Mouse (Mus musculus): ENCODE data around the gene Zfand6.

Zfand6 gene

DNA sequence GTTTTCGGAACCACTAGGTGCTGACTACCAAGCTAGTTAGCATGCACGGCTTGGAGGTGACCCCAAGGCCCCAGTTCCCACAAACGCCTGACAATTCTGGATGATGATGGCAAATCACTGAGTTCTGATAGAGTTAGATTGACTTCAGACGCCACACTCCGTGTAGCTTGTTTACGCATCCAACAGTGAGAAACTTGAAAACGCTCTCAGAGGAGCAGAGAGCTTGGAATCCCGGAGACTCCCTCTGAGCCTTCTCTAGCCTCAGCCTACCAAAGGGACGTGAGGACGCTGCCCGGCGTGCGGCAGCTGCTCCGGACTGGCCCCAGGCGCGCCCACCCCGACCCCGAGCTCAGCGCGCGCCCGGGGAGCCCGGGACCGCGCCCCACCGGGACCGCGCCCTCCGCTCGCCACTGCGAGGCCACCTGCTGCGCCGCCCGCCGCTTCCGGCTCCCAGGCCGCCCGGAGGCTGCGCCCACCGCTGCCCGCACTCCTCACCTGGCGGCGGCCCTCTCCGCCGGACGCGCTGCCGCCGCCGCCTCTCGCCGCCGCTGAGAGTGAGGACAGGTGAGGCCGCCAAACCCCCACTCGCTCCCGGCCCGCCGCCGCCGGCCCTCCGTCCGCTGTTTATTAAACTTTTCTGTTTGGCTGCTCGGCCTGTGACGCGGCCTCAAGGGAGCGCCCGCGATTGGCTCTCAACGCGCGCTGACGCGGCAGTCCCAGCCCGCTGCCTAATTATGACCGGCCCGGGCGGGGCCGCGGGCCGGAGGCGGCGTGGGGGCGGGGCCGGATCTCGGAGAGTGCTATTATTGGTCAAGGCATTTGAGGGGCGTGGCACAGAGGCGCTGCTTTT is at the start of gene Zfand6:
Zfand6 (minus strand) TSS at position 709 of the 850 bp plus-strand sequence.
- TF ChIP-seq GATA4 (IDR thresholded peaks at IDR 0.05; ENCODE audit: insufficient replicate concordance, low read length), result no peak

DNA sequence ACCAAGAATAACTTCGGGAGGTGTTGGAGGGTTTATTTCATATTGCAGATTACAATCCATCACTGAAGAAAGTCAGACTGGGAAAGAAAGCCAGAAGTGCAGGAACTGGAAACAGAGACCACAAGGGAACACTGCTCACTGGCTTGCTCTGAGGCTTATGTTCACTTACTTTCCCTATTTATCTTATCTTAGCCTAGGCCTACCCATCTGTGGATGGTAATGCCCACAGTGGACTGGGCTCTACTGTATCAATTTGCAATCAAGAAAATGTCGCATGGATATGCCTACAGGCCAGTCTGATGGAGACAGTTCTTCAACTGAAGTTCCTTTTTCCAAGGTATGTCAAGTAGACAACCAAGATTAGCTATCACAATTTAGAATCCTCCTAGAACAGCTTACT is 47.0 kb upstream of the Zfand6 start:
- TF ChIP-seq GATA4 (IDR thresholded peaks at IDR 0.05; ENCODE audit: insufficient replicate concordance, low read length), result no peak

- no peak for TF ChIP-seq GATA4 (IDR thresholded peaks at IDR 0.05; ENCODE audit: insufficient replicate concordance, low read length)
Measured at GRCm38 (mm10) chr7:84733038-84733437, 43.3 kb upstream of the Zfand6 start.

GRCm38 (mm10) chr7:84732052-84732451 is 42.3 kb upstream of the Zfand6 start:
- TF ChIP-seq GATA4 (IDR thresholded peaks at IDR 0.05; ENCODE audit: insufficient replicate concordance, low read length), result no peak

DNA sequence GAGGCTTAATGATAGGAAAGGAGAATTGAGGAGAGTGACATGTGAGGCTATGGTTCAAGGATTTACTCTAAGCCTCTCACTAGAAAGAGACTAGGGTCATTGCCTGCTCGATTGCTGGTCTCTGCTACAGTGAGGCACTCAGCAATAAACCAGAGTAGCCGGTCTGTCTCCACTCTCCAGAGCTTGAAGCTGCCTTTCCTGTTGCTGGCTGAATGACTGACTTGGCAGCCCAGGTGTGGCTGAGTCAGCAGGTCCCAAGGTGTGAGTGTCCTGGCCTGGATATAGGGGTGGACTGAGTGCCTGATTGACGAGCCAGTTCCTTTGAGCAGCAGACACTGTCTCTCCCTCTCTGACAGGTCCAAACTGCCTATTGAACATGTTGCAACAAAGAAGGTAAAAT is 41.3 kb upstream of the Zfand6 start:
- TF ChIP-seq GATA4 (IDR thresholded peaks at IDR 0.05; ENCODE audit: insufficient replicate concordance, low read length), result no peak

- no peak for TF ChIP-seq GATA4 (IDR thresholded peaks at IDR 0.05; ENCODE audit: insufficient replicate concordance, low read length)
Measured at GRCm38 (mm10) chr7:84722804-84723459, 33.2 kb upstream of the Zfand6 start.

GRCm38 (mm10) chr7:84710287-84710958 is 20.7 kb upstream of the Zfand6 start:
- no peak for TF ChIP-seq GATA4 (IDR thresholded peaks at IDR 0.05; ENCODE audit: insufficient replicate concordance, low read length)

GRCm38 (mm10) chr7:84706877-84707276 is 17.1 kb upstream of the Zfand6 start:
- TF ChIP-seq GATA4 (IDR thresholded peaks at IDR 0.05; ENCODE audit: insufficient replicate concordance, low read length), result no peak

DNA sequence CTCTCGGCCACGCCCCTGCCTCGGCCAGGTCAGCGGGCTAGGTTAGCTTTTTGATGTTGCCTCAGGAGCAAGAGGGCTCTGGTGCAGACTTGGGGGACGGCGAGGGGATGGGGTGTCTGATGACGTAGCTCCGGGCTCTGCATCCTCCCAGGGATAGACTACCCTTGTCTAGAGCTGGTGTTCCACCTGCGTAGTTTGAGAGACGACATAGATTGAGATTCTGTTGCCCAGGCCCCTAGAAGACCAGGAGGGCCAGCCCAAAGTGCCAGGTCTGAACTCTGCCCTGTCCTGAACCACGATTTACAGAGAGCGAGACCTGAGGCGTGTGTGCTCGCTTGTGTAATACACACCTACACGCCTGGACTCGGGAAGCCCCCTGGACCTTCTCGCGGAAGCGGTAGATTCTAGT is 346 bp upstream of the Zfand6 start:
- no peak for TF ChIP-seq GATA4 (IDR thresholded peaks at IDR 0.05; ENCODE audit: insufficient replicate concordance, low read length)

DNA sequence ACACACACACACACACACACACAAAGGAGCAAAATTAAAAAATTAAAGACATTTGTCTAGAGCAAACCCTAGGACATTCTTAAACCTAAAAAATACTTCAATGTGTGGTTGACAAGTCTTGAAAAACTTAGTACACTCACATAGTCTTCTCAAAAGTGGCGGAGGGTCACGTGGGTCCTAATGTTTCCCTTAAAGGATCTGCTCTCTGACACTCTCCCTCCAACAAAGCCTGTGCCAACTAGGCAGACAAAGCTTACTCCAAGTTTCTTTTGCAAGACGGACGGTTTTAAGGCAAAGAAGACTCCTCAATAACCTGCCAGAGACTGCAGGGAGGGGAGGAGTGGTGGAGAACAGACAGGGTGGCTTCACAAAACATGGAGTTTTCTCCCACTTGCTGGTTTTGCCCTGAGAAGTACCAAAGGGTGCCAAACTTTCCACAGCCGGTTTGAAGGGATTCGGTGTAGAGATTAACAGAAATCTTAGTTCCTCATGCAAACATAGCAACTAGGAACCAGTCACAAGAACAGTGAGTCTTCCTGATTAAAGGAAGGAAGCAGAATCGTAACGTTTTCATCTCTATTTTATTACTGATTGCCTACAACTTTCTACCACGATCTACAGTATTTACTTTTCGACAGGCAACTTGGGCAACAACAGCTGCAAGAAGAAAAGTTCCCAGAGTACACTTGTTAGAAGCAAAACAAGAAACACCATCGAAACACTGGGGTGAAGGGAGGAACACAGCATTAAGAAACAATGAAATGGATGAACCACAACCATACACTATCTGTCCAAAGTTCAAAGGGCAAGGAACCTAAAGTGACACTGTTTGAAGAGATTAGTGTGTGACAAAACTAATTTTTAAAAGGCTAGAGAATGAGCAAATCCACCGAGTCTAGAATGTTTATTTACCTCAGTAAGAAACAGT is 1.8 kb downstream of the Zfand6 start:
- TF ChIP-seq GATA4 (IDR thresholded peaks at IDR 0.05; ENCODE audit: insufficient replicate concordance, low read length), result no peak

- TF ChIP-seq GATA4 (IDR thresholded peaks at IDR 0.05; ENCODE audit: insufficient replicate concordance, low read length), result peak; percentile 72; the same call in 1 of the 2 replicates
Measured at GRCm38 (mm10) chr7:84686380-84686779, 3.4 kb downstream of the Zfand6 start.

DNA sequence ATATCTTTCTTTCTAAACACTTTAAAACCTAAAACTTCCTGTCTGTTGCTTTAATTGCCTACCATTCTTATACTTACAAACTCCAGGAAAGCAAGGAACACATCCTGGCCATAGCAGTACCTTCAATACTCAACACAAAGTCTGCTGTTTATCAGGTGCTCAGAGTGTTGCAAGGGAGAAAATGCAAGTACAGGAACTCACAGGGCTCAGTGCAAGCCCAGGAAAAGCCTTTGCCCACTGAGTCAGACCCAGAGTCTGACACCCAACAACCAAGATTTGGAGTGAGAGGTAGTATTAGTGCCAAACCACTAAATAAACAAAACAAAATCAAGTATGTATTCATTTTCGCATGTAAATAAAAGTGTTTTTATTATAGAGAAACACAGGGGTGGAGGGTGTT is 5.1 kb downstream of the Zfand6 start:
- no peak for TF ChIP-seq GATA4 (IDR thresholded peaks at IDR 0.05; ENCODE audit: insufficient replicate concordance, low read length)

DNA sequence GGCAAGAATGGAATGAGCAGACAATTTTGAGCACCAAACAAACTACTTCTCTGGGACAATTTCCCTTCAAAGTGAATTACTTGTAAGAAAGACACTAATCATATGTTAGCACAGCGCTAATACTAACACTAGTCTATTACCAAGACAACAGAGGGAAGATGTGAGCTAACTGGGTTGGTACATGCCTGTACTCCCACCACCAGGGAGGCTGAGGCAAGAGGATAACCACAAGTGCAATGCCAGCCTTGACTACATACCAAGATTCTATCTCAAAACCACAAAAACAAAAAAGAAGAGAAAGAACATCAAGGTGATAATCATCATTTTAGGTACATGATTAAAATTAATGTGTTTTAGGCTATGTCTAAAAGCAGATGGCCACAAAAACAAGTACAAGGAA is 8.2 kb downstream of the Zfand6 start:
- TF ChIP-seq GATA4 (IDR thresholded peaks at IDR 0.05; ENCODE audit: insufficient replicate concordance, low read length), result no peak

DNA sequence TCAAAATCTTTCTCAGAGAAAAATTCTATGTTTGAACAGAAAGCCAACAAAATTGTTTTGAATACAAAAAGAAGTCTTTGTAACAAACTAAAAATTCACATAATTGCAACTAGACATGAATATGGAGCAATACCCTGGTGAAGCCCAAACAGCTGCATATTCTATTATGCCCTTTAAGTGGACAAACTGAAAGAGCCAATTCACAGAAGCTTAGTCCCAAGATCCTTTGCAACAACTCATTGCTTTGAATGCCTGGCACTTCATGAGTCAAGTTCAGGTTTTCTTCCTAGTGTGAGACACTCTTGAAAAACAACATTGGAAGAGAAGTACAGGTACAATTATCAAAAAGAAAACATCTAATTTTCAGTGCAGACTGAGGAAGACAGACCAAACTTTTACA is 8.8 kb downstream of the Zfand6 start:
- no peak for TF ChIP-seq GATA4 (IDR thresholded peaks at IDR 0.05; ENCODE audit: insufficient replicate concordance, low read length)

GRCm38 (mm10) chr7:84680092-84680491 is 9.7 kb downstream of the Zfand6 start:
- TF ChIP-seq GATA4 (IDR thresholded peaks at IDR 0.05; ENCODE audit: insufficient replicate concordance, low read length), result no peak
